Mouse (Mus musculus) liver, adult 2 months (tissue): Measurements from ENCODE around the gene Usp2. TPM values are rescaled to one million over a fixed set of nuclear protein-coding genes. Genes with fewer than 3 reads are reported as not detected.

Source experiments
- DNase-seq: peaks from one replicate; pipeline ENCODE4 v3.0.0-alpha.2; 2011; ENCODE audit warnings: low read depth, low spot score; ENCODE audit errors: extremely low read depth
- H3K27ac ChIP-seq: fragments of 200-500 bp; replicated peaks from 2 replicates; pipeline ENCODE4 v1.5.1; 2012; ENCODE audit warnings: low read depth, mild to moderate bottlenecking, control low read depth, inconsistent platforms, low read length; ENCODE audit not compliant: insufficient read depth
- H3K27me3 ChIP-seq: fragments of 200-500 bp; 2 replicates; pipeline ENCODE4 v1.6.1; 2012; ENCODE audit warnings: mild to moderate bottlenecking, moderate library complexity, low read length, inconsistent platforms; ENCODE audit not compliant: control insufficient read depth, insufficient read depth
- H3K36me3 ChIP-seq: fragments of 200-500 bp; 2 replicates; pipeline ENCODE4 v1.6.1; 2012; ENCODE audit warnings: low read length, inconsistent platforms; ENCODE audit not compliant: control insufficient read depth, insufficient read depth
- H3K4me1 ChIP-seq: fragments of 200-500 bp; 2 replicates; pipeline ENCODE4 v1.6.1; 2011; ENCODE audit warnings: low read length; ENCODE audit not compliant: control insufficient read depth, insufficient read depth
- H3K4me3 ChIP-seq: fragments of 200-500 bp; 2 replicates; pipeline ENCODE4 v1.5.1; 2011; ENCODE audit warnings: low read depth, mild to moderate bottlenecking, control low read depth, low read length, moderate library complexity; ENCODE audit not compliant: insufficient read depth
- H3K79me2 ChIP-seq: fragments of 200-500 bp; 2 replicates; pipeline ENCODE4 v1.6.1; 2012; ENCODE audit warnings: inconsistent platforms, mild to moderate bottlenecking, low read length, moderate library complexity; ENCODE audit not compliant: control insufficient read depth, insufficient read depth
- H3K9ac ChIP-seq: fragments of 200-500 bp; 2 replicates; pipeline ENCODE4 v1.6.1; 2012; ENCODE audit warnings: low read depth, mild to moderate bottlenecking, control low read depth, inconsistent platforms, low read length
- CTCF ChIP-seq: fragments of 200-500 bp; IDR thresholded peaks from 2 replicates; pipeline ENCODE4 v1.5.1; 2011; ENCODE audit warnings: low read depth, low read length, control low read depth
- POLR2A ChIP-seq: fragments of 200-500 bp; IDR thresholded peaks from 2 replicates; pipeline ENCODE4 v1.6.1; 2011; ENCODE audit warnings: low read length, control low read depth; ENCODE audit not compliant: insufficient read depth; ENCODE audit errors: extremely low read depth
- WGBS: fragments of 180-500 bp; shearing (Covaris S2); methylation state at CpG from one replicate; pipeline ENCODE4 v1.1.7; 2018; 5-methylcytosine and 5-hydroxymethylcytosine counted together
- polyA plus RNA-seq: library from polyadenylated mRNA; depleted of rRNA; stranded (reverse); fragments of >200 nt; gene quantifications from 2 replicates; pipeline ENCODE4 v1.2.3, GENCODE M21; 2012
- total RNA-seq: library from RNA; depleted of rRNA; stranded (reverse); fragments of >200 nt; gene quantifications from 2 replicates; pipeline ENCODE4 v1.2.3, GENCODE M21; 2014

Gene Usp2
- total and polyA plus RNA-seq, 2 experiments: 3.1 to 13.6 TPM

GRCm38 (mm10) chr9:44124317-44124716, 57.5 kb downstream of the Usp2 start:
- Histone ChIP-seq H3K79me2 (no peaks in the 10 kb centered on the region), H3K27me3 (no peaks in the 10 kb centered on the region), H3K27ac (no peak overlapping the region), H3K4me1 (peaks cover 14% of the 10 kb centered on the region), H3K4me3 (no peak overlapping the region), H3K9ac (no peak overlapping the region), H3K36me3 (no peaks in the 10 kb centered on the region)
- WGBS: 72% methylated on average over 6 of the region's 6 CpGs
- DNase-seq: no peak
- peak; percentile 54 for TF ChIP-seq CTCF
- no peak for TF ChIP-seq POLR2A

GRCm38 (mm10) chr9:44125026-44125425, 58.2 kb downstream of the Usp2 start:
- TF ChIP-seq POLR2A (no peak), CTCF (no peak)
- Histone ChIP-seq H3K36me3 (no peaks in the 10 kb centered on the region), H3K79me2 (no peaks in the 10 kb centered on the region), H3K27me3 (peaks cover under 1% of the 10 kb centered on the region; the same call in 1 of the 2 replicates), H3K27ac (no peak overlapping the region), H3K4me1 (peaks cover 14% of the 10 kb centered on the region), H3K4me3 (no peak overlapping the region), H3K9ac (no peak overlapping the region)
- 76% methylated on average over 5 of the region's 5 CpGs for WGBS
- DNase-seq: no peak

DNA sequence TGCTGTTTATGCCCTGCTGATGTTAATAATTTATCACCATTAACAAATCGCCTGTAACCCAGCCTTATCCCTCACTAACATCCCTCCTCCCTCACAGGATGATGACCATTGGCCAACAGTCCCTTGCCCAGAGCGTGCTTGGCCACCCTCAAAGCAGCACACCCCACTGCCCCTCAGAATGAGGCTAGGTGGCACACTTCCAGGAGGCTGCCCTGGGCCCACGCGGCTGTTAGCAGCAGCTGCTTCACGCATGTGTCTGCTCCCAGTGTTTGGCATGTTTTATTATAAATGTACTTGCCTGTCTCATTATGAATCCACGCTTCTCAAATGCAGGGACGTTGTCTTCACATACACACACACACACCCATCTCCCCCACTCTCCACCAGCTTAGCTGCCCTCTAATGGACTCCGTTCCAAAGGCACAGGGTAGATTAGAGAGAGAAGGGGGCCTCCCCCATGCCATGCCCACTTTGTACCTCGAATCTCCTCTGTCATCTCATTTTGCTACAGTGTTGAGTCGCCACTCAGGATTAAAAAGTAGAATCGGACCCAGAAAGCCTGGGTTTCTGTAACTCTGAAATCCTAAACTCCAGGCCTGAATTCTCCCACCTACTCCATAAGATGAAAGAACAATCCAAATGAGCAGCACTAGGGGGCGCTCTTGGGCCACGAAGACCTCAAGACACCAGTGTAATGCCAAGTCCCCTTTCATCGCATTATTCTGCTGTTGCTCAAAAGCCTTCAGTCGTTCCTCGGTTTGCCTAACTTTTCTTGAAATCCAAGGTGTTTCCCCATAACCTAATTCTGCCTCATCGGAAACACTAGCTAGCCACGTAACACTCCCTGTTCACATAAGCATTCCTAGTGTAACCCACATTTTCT, 59.0 kb downstream of the Usp2 start:
- H3K27me3 ChIP-seq: peaks cover 4% of the 10 kb centered on the region; the same call in 1 of the 2 replicates
- no peak overlapping the region for H3K27ac ChIP-seq
- 34% methylated on average over 18 of the region's 18 CpGs for WGBS
- DNase-seq: peak; percentile 72
- no peaks in the 10 kb centered on the region for H3K79me2 ChIP-seq
- H3K4me3 ChIP-seq: no peak overlapping the region
- no peaks in the 10 kb centered on the region for H3K36me3 ChIP-seq
- TF ChIP-seq POLR2A (no peak), CTCF (peak; percentile 77)
- peaks cover 14% of the 10 kb centered on the region for H3K4me1 ChIP-seq
- H3K9ac ChIP-seq: no peak overlapping the region

DNA sequence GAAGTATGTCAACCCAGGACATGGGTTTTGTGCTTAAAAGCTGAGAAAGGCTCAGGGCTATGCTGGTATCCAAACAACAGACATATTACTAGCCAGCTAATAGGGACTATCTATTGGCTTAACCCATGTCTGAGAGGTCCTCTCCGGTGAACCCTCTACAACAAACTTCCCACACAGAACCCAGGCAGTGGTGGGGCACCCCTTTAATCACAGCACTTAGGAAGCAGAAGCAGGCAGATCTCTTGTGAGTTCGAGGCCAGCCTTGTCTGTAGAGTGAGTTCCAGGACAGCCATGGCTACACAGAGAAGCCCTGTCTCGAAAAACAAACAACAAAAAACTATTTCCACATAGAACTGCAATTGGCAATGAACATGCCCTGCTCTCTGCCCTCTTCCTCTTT, 59.9 kb downstream of the Usp2 start:
- peak; percentile 77 for DNase-seq
- Histone ChIP-seq H3K4me3 (no peak overlapping the region), H3K27ac (peak overlapping the region; percentile 71), H3K79me2 (no peaks in the 10 kb centered on the region), H3K27me3 (peaks cover 4% of the 10 kb centered on the region; the same call in 1 of the 2 replicates), H3K4me1 (peaks cover 14% of the 10 kb centered on the region), H3K9ac (no peak overlapping the region), H3K36me3 (no peaks in the 10 kb centered on the region)
- 32% methylated on average over 3 of the region's 3 CpGs for WGBS
- no peak for TF ChIP-seq CTCF
- TF ChIP-seq POLR2A: no peak

DNA sequence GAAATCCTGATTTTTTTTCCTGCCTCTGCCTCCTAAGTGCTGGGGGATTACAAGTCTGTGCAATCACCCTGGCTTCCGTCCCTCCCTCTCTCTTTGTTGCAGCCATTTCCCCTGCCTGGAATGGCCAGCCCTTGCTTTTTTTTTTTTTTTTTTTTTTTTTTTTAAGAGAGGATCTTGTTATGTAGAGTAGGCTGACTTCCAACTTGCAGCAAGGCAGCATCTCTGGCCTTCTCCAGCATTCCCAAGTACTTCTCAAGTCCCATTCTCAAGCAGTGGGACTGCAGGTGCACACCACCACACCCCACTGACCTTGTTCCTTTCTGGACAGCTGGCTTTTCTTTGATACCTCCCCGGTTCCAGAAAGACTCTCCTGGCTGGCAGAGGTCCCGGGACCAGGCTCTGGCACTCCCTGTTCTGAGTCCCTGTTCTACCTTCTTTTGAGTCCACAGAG, 60.6 kb downstream of the Usp2 start:
- Histone ChIP-seq H3K79me2 (no peaks in the 10 kb centered on the region), H3K27me3 (peaks cover 4% of the 10 kb centered on the region; the same call in 1 of the 2 replicates), H3K27ac (0 out of 2 replicates have a peak overlapping the region, but pooled peaks have one; percentile 43), H3K4me3 (no peak overlapping the region), H3K36me3 (no peaks in the 10 kb centered on the region), H3K9ac (no peak overlapping the region), H3K4me1 (peaks cover 14% of the 10 kb centered on the region)
- TF ChIP-seq POLR2A (no peak), CTCF (no peak)
- peak; percentile 56 for DNase-seq
- WGBS: 43% methylated on average over 3 of the region's 3 CpGs

- Histone ChIP-seq H3K79me2 (no peaks in the 10 kb centered on the region; the same call in 1 of the 2 replicates), H3K4me3 (peak overlapping the region; percentile 32; the same call in 1 of the 2 replicates), H3K27me3 (peaks cover 10% of the 10 kb centered on the region; the same call in 1 of the 2 replicates), H3K27ac (peak overlapping the region; percentile 56), H3K9ac (peak overlapping the region; percentile 15; the same call in 1 of the 2 replicates), H3K4me1 (peaks cover 18% of the 10 kb centered on the region), H3K36me3 (no peaks in the 10 kb centered on the region)
- peak; percentile 28 for DNase-seq
- 27% methylated on average over 9 of the region's 9 CpGs for WGBS
- no peak for TF ChIP-seq POLR2A
- no peak for TF ChIP-seq CTCF
These were observed 62.8 kb downstream of the Usp2 start for GRCm38 (mm10) chr9:44129633-44130032.
